Mouse (Mus musculus) ES-Bruce4 (cell line): Measurements from ENCODE around the gene Ppm1l.

Source experiments
- CTCF ChIP-seq: IDR thresholded peaks from one replicate; pipeline ENCODE4 v1.8.1; 2011; ENCODE audit warnings: low read depth, low read length
- EP300 ChIP-seq: IDR thresholded peaks from 2 replicates; pipeline ENCODE4 v1.6.1; 2011; ENCODE audit warnings: low read depth, low read length; ENCODE audit not compliant: insufficient read depth
- POLR2A ChIP-seq: IDR thresholded peaks from one replicate; pipeline ENCODE4 v1.8.1; 2011; ENCODE audit warnings: low read length; ENCODE audit not compliant: insufficient read depth

DNA sequence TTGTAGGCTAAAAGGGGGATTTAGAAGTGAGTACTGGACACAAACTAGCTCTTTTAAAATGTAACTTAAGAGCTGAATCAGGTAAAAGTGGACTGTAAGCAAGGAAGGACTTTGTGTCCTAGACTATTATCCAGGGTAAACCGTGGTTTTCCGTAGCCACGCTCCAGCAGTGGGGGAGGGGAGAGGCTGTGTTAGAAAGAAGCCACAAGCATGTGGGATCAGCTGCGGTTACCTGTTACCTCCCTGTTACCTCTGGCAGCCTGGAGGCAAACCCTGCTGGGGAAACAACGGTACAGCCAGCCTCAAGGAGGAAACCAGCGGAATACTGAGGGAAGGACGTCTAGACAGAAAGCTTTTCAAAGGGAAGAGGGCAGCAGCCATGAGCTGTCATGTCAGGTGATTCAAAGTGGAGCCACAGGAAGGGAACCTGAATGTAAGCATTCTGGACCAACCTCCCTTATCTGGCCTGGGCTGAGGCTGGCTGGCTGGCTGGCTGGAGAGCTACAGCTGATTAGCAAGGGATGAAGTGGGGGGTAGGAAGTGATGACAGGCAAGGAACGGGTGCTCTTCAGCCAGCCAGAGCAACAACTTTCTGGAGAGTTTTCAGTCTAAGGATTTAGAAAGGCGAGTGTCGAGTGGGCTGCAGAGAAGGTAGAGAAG lies 271.6 kb downstream of the Ppm1l start:
- TF ChIP-seq CTCF: no peak
- TF ChIP-seq POLR2A: no peak
- TF ChIP-seq EP300: no peak
